Mouse (Mus musculus): ENCODE measurements around the gene Dnm3. TPM values are rescaled to one million over a fixed set of nuclear protein-coding genes. Genes with fewer than 3 reads are reported as not detected.

Dnm3 gene
- total RNA-seq, 1 experiment = 0.49 TPM

DNA sequence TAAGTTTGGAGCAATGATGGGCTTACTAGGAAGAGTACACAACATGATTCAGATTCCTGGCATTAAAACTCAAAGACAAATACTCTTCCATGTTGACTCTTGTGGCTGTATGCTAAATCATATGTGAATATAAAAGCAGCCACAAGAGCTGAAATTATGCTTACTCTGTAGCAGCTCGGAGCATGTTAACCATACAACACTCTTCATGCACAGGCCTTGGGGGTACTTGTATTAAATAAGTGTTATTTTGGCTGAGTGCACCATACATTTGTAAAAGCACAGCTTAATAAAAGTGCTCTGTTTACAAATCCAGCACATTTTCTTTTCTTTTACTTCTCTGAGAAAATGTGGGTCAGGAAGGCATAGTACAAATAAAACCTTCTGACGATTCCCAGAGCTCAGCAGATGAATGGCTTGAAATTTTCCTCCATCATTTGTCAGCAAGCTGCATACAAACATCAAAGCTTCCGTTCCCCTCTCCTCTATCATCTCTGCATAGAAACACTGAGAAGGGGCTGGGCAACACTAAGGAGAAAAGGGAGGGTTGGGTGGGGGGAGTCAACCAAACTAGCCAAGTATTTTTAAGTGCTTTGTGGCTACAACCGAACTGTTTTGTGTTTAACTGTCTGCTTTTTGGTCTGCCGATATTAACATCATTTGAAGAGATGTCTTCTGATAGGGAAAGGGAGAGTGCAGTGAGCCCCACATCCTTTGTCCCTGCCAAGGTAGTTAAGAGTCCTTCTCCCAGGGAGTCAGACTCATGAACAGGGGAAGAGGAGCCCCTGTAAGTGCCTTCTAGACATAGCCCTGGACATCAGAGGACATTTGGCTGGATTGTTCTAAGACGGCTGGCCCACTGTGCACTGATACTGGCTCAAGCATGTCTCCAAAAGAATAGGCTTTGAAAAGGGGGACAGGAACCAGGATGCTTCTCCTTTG is 333.6 kb downstream of the Dnm3 start:
- Histone ChIP-seq H3K36me3 (ENCODE audit: control insufficient read depth, insufficient read depth, low read length, poor library complexity, severe bottlenecking) (no peaks in the 10 kb centered on the region), H3K9me3 (ENCODE audit: control insufficient read depth, insufficient read depth, low read depth, low read length) (no peaks in the 10 kb centered on the region), H3K4me1 (ENCODE audit: control insufficient read depth in 2 of 2, insufficient read depth in 2 of 2, low read length in 2 of 2, poor library complexity in 1 of 2) (no peaks in the 10 kb centered on the region), H3K9ac (ENCODE audit: insufficient read depth, low read depth, low read length, poor library complexity, severe bottlenecking) (no peak overlapping the region), H3K4me3 (ENCODE audit: insufficient read depth in 1 of 2, low read depth in 1 of 2, low read length in 2 of 2, poor library complexity in 1 of 2, severe bottlenecking in 1 of 2) (no peak overlapping the region), H3K27ac (ENCODE audit: insufficient read depth, low read depth, low read length, poor library complexity, severe bottlenecking) (no peak overlapping the region)
- TF ChIP-seq HCFC1 (IDR thresholded peaks at IDR 0.05; ENCODE audit: borderline replicate concordance, insufficient read depth, low read length) (no peak), CHD2 (IDR thresholded peaks at IDR 0.05; ENCODE audit: low read depth, low read length) (no peak), ZNF384 (IDR thresholded peaks at IDR 0.05; ENCODE audit: low read depth, low read length) (no peak), ZC3H11A (IDR thresholded peaks at IDR 0.05; ENCODE audit: borderline replicate concordance, low read depth, low read length) (no peak), MAFK (IDR thresholded peaks at IDR 0.05; ENCODE audit: insufficient read depth, low read depth, low read length) (no peak)
- in situ Hi-C loops (cut with MboI; ENCODE audit: low sequenced_read_pairs in 2 of 2, unreplicated experiment in 2 of 2) = no loop called here
- DNase-seq (ENCODE audit: low read depth, low spot score) = no peak

GRCm38 (mm10) chr1:162142285-162142684 is 335.5 kb downstream of the Dnm3 start:
- no peak for TF ChIP-seq ZC3H11A (IDR thresholded peaks at IDR 0.05; ENCODE audit: borderline replicate concordance, low read depth, low read length)
- TF ChIP-seq HCFC1 (IDR thresholded peaks at IDR 0.05; ENCODE audit: borderline replicate concordance, insufficient read depth, low read length) = no peak
- TF ChIP-seq ZNF384 (IDR thresholded peaks at IDR 0.05; ENCODE audit: low read depth, low read length) = no peak
- no peak for TF ChIP-seq CHD2 (IDR thresholded peaks at IDR 0.05; ENCODE audit: low read depth, low read length)
- no peak for TF ChIP-seq MAFK (IDR thresholded peaks at IDR 0.05; ENCODE audit: insufficient read depth, low read depth, low read length)
- Histone ChIP-seq H3K36me3 (ENCODE audit: control insufficient read depth, insufficient read depth, low read length, poor library complexity, severe bottlenecking) (no peaks in the 10 kb centered on the region), H3K9ac (ENCODE audit: insufficient read depth, low read depth, low read length, poor library complexity, severe bottlenecking) (no peak overlapping the region), H3K9me3 (ENCODE audit: control insufficient read depth, insufficient read depth, low read depth, low read length) (no peaks in the 10 kb centered on the region), H3K4me1 (ENCODE audit: control insufficient read depth in 2 of 2, insufficient read depth in 2 of 2, low read length in 2 of 2, poor library complexity in 1 of 2) (no peaks in the 10 kb centered on the region), H3K4me3 (ENCODE audit: insufficient read depth in 1 of 2, low read depth in 1 of 2, low read length in 2 of 2, poor library complexity in 1 of 2, severe bottlenecking in 1 of 2) (no peak overlapping the region), H3K27ac (ENCODE audit: insufficient read depth, low read depth, low read length, poor library complexity, severe bottlenecking) (no peak overlapping the region)
- DNase-seq (ENCODE audit: low read depth, low spot score) = no peak
- in situ Hi-C loops (cut with MboI; ENCODE audit: low sequenced_read_pairs in 2 of 2, unreplicated experiment in 2 of 2) = no loop called here

DNA sequence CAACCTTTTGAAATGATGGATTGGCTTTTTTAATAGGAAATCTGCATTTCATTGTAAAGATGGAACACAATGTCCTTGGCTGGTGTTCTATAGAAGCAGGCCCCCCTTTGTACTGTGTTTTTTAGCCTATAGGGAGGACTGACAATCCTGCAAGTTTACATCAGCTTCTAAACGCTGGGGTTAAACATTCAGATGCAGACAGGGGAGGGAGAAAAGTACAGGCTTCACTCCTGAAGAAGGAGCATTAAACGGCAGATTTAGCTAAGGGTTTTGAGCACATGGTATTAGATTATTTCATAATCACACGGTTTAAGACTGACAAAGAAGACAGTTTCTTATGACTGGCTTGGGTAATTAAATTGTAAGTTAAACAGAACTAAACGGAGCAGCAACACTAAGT is 341.5 kb downstream of the Dnm3 start:
- no peaks in the 10 kb centered on the region for H3K4me1 ChIP-seq (ENCODE audit: control insufficient read depth in 2 of 2, insufficient read depth in 2 of 2, low read length in 2 of 2, poor library complexity in 1 of 2)
- no peak overlapping the region for H3K27ac ChIP-seq (ENCODE audit: insufficient read depth, low read depth, low read length, poor library complexity, severe bottlenecking)
- no peak overlapping the region for H3K9ac ChIP-seq (ENCODE audit: insufficient read depth, low read depth, low read length, poor library complexity, severe bottlenecking)
- H3K4me3 ChIP-seq (ENCODE audit: insufficient read depth in 1 of 2, low read depth in 1 of 2, low read length in 2 of 2, poor library complexity in 1 of 2, severe bottlenecking in 1 of 2) = no peak overlapping the region
- DNase-seq (ENCODE audit: low read depth, low spot score) = no peak
- in situ Hi-C loops (cut with MboI; ENCODE audit: low sequenced_read_pairs in 2 of 2, unreplicated experiment in 2 of 2) = no loop called here
- no peaks in the 10 kb centered on the region for H3K36me3 ChIP-seq (ENCODE audit: control insufficient read depth, insufficient read depth, low read length, poor library complexity, severe bottlenecking)
- H3K9me3 ChIP-seq (ENCODE audit: control insufficient read depth, insufficient read depth, low read depth, low read length) = no peaks in the 10 kb centered on the region
- TF ChIP-seq HCFC1 (IDR thresholded peaks at IDR 0.05; ENCODE audit: borderline replicate concordance, insufficient read depth, low read length) = no peak
- no peak for TF ChIP-seq MAFK (IDR thresholded peaks at IDR 0.05; ENCODE audit: insufficient read depth, low read depth, low read length)
- TF ChIP-seq CHD2 (IDR thresholded peaks at IDR 0.05; ENCODE audit: low read depth, low read length) = no peak
- no peak for TF ChIP-seq ZNF384 (IDR thresholded peaks at IDR 0.05; ENCODE audit: low read depth, low read length)
- no peak for TF ChIP-seq ZC3H11A (IDR thresholded peaks at IDR 0.05; ENCODE audit: borderline replicate concordance, low read depth, low read length)

GRCm38 (mm10) chr1:162135451-162136213 is 342.2 kb downstream of the Dnm3 start:
- no peak overlapping the region for H3K4me3 ChIP-seq (ENCODE audit: insufficient read depth in 1 of 2, low read depth in 1 of 2, low read length in 2 of 2, poor library complexity in 1 of 2, severe bottlenecking in 1 of 2)
- H3K4me1 ChIP-seq (ENCODE audit: control insufficient read depth in 2 of 2, insufficient read depth in 2 of 2, low read length in 2 of 2, poor library complexity in 1 of 2) = no peaks in the 10 kb centered on the region
- TF ChIP-seq ZC3H11A (IDR thresholded peaks at IDR 0.05; ENCODE audit: borderline replicate concordance, low read depth, low read length) (no peak), HCFC1 (IDR thresholded peaks at IDR 0.05; ENCODE audit: borderline replicate concordance, insufficient read depth, low read length) (no peak), CHD2 (IDR thresholded peaks at IDR 0.05; ENCODE audit: low read depth, low read length) (no peak), MAFK (IDR thresholded peaks at IDR 0.05; ENCODE audit: insufficient read depth, low read depth, low read length) (no peak), ZNF384 (IDR thresholded peaks at IDR 0.05; ENCODE audit: low read depth, low read length) (no peak)
- no peaks in the 10 kb centered on the region for H3K36me3 ChIP-seq (ENCODE audit: control insufficient read depth, insufficient read depth, low read length, poor library complexity, severe bottlenecking)
- no peaks in the 10 kb centered on the region for H3K9me3 ChIP-seq (ENCODE audit: control insufficient read depth, insufficient read depth, low read depth, low read length)
- no peak overlapping the region for H3K27ac ChIP-seq (ENCODE audit: insufficient read depth, low read depth, low read length, poor library complexity, severe bottlenecking)
- no peak overlapping the region for H3K9ac ChIP-seq (ENCODE audit: insufficient read depth, low read depth, low read length, poor library complexity, severe bottlenecking)
- in situ Hi-C loops (cut with MboI; ENCODE audit: low sequenced_read_pairs in 2 of 2, unreplicated experiment in 2 of 2) = no loop called here
- no peak for DNase-seq (ENCODE audit: low read depth, low spot score)

All from ES-E14 (cell line).